Mouse (Mus musculus): ENCODE measurements around the gene Gm20388.
"Not testable (repeated sequence)": the region's sequence is repeated elsewhere in the genome, so short reads cannot be mapped to it uniquely, and the experiment has no call there.

Gm20388 gene

DNA sequence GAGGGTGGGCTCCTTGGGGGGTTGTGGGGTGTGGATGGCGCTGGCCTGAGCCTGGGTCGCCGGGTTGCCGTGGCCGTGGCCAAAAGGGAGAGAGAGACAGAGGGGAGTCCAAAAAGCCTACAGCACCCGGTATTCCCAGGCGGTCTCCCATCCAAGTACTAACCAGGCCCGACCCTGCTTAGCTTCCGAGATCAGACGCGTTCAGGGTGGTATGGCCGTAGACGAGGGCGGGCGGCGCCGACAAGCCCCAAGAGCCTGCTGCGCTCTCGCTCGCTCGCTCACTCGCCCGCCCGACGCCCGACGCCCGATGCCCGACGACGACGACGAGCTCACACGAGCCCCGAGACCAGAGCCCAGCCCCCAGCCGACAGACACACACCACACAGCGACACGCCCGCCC, 3712.9 kb downstream of the Gm20388 start:
- not testable (repeated sequence) for DNase-seq (ENCODE audit: extremely low spot score, low read depth, low spot score)

DNA sequence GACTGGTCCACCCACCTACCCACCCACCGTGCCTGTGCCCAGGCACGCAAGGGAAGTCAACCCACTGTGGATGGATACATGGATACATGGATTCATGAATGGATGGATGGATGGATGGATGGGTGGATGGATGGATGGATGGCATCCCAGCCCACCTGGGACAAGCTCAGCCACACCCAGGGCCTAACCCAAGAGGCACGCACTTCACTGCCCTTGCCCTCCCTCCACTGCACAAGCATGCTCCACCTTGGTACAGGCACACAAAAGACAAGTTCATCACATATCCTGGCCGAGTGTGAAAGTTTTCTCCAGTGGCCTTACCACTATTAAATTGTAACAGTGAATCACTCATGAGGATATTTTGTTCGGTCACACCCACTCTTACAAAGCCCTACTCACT, 3713.6 kb downstream of the Gm20388 start:
- no peak for DNase-seq (ENCODE audit: extremely low spot score, low read depth, low spot score)

DNA sequence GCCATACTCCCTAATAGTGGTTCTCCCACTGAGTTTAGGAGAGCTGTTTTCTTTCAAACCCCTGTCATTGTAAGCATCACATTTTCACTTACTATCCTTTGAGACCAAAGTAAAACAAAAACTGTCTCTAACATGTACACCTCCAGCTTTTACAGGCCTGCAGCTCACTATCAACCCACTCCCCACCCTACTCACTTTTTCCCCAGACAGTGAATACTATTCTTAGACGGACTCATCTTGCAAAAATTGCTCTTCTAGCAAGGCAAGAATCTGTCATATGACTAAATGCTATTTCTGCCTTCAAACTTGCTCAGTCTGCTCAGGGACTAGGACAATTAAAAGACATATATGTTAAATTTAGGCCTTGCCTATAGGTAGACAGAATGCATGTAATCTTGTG, 3714.1 kb downstream of the Gm20388 start:
- no peak for DNase-seq (ENCODE audit: extremely low spot score, low read depth, low spot score)

GRCm38 (mm10) chr8:123625717-123626116, 3715.1 kb downstream of the Gm20388 start:
- DNase-seq (ENCODE audit: extremely low spot score, low read depth, low spot score), result no peak

DNA sequence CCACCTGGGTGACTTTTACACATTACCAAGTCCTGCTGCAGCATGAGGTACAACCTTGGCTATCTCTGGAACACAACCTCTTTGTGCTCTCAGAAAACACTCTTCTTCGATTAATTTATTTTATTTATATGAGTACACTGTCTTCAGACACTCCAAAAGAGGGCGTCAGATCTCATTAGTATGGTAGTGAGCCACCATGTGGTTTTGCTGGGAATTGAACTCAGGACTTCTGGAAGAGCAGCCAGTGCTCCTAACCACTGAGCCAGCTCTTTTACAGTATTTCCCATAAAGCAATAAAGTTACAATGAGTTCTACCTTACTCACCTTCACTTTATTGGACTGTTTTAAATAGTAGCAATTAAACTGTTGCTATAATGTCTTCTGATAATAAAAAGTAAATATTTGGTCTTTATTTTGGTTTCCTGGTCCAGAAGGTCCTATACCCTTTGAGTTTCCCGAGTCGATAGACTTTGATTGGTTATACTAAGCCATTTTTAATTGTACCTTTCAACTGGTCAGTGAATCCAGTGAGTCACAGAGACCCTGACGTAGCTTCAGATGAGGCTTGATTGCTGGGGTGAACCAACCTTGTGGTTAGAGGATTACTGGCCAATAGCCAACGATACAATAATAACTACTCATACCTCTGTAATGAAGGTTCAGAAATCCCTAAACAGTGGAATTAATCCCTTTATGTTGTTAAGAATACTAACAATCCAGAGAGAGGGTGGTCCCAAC, 3716.9 kb downstream of the Gm20388 start:
- no peak for DNase-seq (ENCODE audit: extremely low spot score, low read depth, low spot score)

- DNase-seq (ENCODE audit: extremely low spot score, low read depth, low spot score), result peak; percentile 74
These were observed 3717.8 kb downstream of the Gm20388 start for GRCm38 (mm10) chr8:123628253-123628967.

- DNase-seq (ENCODE audit: extremely low spot score, low read depth, low spot score), result no peak
These were observed 3718.5 kb downstream of the Gm20388 start for GRCm38 (mm10) chr8:123628968-123629755.

- DNase-seq (ENCODE audit: extremely low spot score, low read depth, low spot score), result no peak
These were observed 3719.4 kb downstream of the Gm20388 start for GRCm38 (mm10) chr8:123630058-123630457.

- DNase-seq (ENCODE audit: extremely low spot score, low read depth, low spot score), result no peak
These were observed 3720.2 kb downstream of the Gm20388 start for GRCm38 (mm10) chr8:123630841-123631251.

- DNase-seq (ENCODE audit: extremely low spot score, low read depth, low spot score), result not testable (repeated sequence)
These were observed 3721.1 kb downstream of the Gm20388 start for GRCm38 (mm10) chr8:123631746-123632145.

DNA sequence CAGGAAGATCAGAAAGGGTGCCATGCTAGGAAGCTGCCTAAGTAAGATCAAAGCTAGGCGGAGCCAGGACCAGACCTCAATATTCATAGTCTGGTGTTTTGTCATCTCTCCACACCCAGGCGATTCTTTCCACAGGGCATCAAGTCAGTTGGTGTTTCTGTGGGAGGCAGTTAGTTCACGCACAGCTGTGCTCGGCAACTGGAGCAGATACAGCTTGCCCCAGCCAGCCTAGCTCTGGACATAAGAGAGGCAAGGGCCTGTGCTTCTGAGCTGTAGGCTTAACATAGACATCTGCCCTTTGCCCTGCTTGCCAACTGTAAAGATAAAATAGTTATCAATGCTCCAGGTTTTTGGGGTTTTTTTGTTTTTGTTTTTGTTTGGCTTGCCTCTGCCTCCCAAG, 3721.6 kb downstream of the Gm20388 start:
- no peak for DNase-seq (ENCODE audit: extremely low spot score, low read depth, low spot score)

- no peak for DNase-seq (ENCODE audit: extremely low spot score, low read depth, low spot score)
These were observed 3723.2 kb downstream of the Gm20388 start for GRCm38 (mm10) chr8:123633801-123634200.

DNA sequence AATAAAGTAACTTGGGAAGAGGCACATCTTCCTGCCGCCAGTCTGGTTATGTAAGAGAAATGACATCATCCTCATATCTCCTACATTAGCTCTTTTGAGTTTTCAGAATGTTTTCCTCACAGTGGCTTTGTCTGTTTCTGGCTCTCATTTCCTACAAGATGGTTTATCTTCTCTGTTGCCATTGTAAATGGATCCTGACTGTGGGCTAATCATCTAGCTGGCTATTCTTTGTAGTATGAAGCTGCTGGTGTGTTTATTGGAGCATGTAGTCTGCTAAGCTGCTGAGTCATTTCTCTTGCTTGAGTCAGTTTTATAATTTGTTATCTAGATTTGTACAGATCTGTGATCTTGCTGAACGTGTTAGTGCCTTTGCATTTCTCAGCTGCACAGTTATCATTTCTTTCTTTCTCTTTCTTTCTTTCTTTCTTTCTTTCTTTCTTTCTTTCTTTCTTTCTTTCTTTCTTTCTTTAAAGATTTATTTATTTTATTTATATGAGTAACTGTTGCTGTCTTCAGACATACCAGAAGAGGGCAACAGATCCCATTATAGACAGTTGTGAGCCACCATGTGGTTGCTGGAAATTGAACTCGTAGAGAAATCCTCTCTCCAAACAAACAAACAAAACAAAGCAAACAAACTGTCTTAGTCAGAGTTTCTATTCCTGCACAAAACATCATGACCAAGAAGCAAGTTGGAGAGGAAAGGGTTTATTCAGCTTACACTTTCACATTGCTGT, 3723.9 kb downstream of the Gm20388 start:
- DNase-seq (ENCODE audit: extremely low spot score, low read depth, low spot score), result no peak

- no peak for DNase-seq (ENCODE audit: extremely low spot score, low read depth, low spot score)
These were observed 3725.0 kb downstream of the Gm20388 start for GRCm38 (mm10) chr8:123635671-123636070.

- DNase-seq (ENCODE audit: extremely low spot score, low read depth, low spot score), result no peak
These were observed 3732.8 kb downstream of the Gm20388 start for GRCm38 (mm10) chr8:123643330-123644051.

DNA sequence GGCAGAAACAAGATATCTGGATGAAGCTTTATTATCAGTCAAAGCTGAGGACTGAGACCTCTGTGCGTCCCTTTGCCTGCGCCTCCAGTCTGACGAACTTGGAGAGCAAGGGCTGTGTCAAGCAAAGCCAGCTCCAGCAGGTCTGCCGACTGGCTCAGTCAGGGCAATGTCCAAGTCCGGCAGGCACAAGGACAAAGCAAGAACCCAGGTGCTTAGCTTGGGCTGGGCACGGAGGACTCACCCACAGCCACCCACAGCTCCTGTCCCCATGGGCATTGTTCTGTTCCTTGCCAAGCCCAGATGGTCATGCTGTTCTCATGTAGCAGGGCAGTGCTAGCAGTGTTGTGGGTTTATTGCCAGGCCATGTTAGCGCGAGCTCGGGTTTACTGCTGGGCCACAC, 3734.6 kb downstream of the Gm20388 start:
- no peak for DNase-seq (ENCODE audit: extremely low spot score, low read depth, low spot score)

DNA sequence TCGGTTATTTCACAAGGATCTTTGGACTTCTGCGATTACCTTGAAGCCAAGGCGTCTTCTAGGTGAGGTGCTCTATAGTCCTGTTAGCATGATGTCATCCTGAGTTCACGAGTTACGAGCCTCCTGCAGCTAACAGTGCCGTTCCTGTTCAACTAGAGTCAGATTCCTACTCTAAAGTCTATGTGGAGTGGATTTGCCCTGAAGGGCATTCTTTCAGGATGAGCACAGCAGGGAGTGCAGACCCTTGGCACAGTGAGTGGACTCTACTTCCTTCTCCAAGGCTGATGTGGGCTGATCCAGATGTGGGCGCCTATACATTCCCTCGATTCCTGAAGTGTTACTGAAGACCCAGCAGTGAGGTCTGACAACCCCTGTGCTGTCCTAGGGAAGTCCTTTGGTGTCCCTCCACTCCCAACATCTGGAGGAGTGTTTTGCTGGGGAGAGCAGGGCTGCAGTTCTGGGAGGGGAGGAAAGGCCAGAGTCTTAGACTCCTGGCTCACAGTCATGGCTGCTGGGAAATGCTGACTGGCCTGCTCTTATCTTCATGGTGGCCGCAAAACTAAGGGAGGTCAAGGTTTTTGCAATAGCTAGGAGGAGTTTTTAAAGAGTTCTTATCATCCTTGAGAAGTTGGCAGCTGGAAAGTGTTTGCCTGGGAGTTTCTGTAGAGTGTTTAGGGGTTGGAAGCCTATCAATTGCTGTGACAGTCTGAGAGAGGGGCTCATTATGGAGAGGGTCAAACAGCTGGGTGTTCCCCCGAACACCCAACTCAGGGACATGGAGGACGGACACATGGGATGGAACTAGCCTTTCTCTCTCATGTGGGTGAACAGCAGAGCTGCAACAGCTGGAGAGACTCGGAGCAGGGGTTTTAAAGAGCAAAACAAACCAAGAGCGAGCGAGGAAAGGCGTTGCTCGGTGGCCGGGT, 3737.9 kb downstream of the Gm20388 start:
- no peak for DNase-seq (ENCODE audit: extremely low spot score, low read depth, low spot score)

DNA sequence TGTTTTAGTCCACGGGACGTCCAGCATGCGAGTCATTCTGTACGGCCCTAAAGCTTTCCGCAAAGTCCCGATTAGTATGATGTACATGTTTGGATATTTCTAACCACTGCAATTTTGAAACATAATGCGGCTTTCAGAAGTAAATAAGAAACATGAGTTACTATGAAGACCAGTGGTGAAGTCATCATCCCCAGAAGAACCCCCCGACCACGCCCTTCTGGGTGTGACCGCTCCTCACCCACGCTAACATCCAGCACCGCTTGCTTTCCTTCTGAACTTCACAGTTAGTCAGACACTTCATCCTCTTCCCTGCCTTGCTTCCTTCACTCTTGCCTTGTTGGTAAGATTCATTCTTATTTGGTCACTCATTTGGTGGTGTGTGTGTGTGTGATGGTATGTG, 3738.8 kb downstream of the Gm20388 start:
- DNase-seq (ENCODE audit: extremely low spot score, low read depth, low spot score), result no peak

GRCm38 (mm10) chr8:123651390-123652098, 3740.9 kb downstream of the Gm20388 start:
- no peak for DNase-seq (ENCODE audit: extremely low spot score, low read depth, low spot score)
